Mouse (Mus musculus): ENCODE results near the gene Ubr3. TPM values are rescaled to one million over a fixed set of nuclear protein-coding genes. Genes with fewer than 3 reads are reported as not detected.
"Not testable (repeated sequence)": the region's sequence is repeated elsewhere in the genome, so short reads cannot be mapped to it uniquely, and the experiment has no call there.

Ubr3 gene
- polyA plus RNA-seq, 1 experiment from 2014 or later, result 16.7 TPM

- H3K9me3 ChIP-seq; H3K27me3 ChIP-seq; ATAC-seq (ENCODE audit: insufficient number of reproducible peaks, insufficient read depth, low FRiP score, low TSS enrichment, low read depth); H3K4me3 ChIP-seq; H3K4me2 ChIP-seq; H3K27ac ChIP-seq; H3K9ac ChIP-seq; H3K4me1 ChIP-seq: not testable (repeated sequence)
- 94% methylated on average over 3 of the region's 3 CpGs for WGBS
- H3K36me3 ChIP-seq, result peaks cover 55% of the 10 kb centered on the region
Observed at GRCm38 (mm10) chr2:69994082-69994736, 97.2 kb downstream of the Ubr3 start.

- WGBS, result 83% methylated on average over 2 of the region's 2 CpGs
- no peaks in the 10 kb centered on the region for H3K27me3 ChIP-seq
- H3K4me3 ChIP-seq, result no peak overlapping the region
- no peak overlapping the region for H3K9ac ChIP-seq
- peaks cover 49% of the 10 kb centered on the region for H3K36me3 ChIP-seq
- no peaks in the 10 kb centered on the region for H3K9me3 ChIP-seq
- no peak overlapping the region for H3K4me2 ChIP-seq
- no peaks in the 10 kb centered on the region for H3K4me1 ChIP-seq
- no peak overlapping the region for H3K27ac ChIP-seq
- no peak for ATAC-seq (ENCODE audit: insufficient number of reproducible peaks, insufficient read depth, low FRiP score, low TSS enrichment, low read depth)
Observed at GRCm38 (mm10) chr2:69994779-69995178, 97.7 kb downstream of the Ubr3 start.

GRCm38 (mm10) chr2:69999097-69999770 is 102.2 kb downstream of the Ubr3 start:
- no peaks in the 10 kb centered on the region for H3K27me3 ChIP-seq
- ATAC-seq (ENCODE audit: insufficient number of reproducible peaks, insufficient read depth, low FRiP score, low TSS enrichment, low read depth), result no peak
- WGBS, result 88% methylated on average over 7 of the region's 7 CpGs
- H3K36me3 ChIP-seq, result peaks cover 47% of the 10 kb centered on the region
- no peak overlapping the region for H3K4me2 ChIP-seq
- H3K4me3 ChIP-seq, result no peak overlapping the region
- no peak overlapping the region for H3K27ac ChIP-seq
- no peak overlapping the region for H3K9ac ChIP-seq
- no peaks in the 10 kb centered on the region for H3K9me3 ChIP-seq
- H3K4me1 ChIP-seq, result no peaks in the 10 kb centered on the region

- no peak for ATAC-seq (ENCODE audit: insufficient number of reproducible peaks, insufficient read depth, low FRiP score, low TSS enrichment, low read depth)
Observed at GRCm38 (mm10) chr2:70000316-70000715, 103.3 kb downstream of the Ubr3 start.

GRCm38 (mm10) chr2:70006492-70006891 is 109.4 kb downstream of the Ubr3 start:
- no peaks in the 10 kb centered on the region for H3K27me3 ChIP-seq
- H3K4me3 ChIP-seq, result no peak overlapping the region
- peaks cover 44% of the 10 kb centered on the region for H3K36me3 ChIP-seq
- 94% methylated on average over 2 of the region's 2 CpGs for WGBS
- H3K27ac ChIP-seq, result no peak overlapping the region
- no peak overlapping the region for H3K4me2 ChIP-seq
- ATAC-seq (ENCODE audit: insufficient number of reproducible peaks, insufficient read depth, low FRiP score, low TSS enrichment, low read depth), result no peak
- H3K4me1 ChIP-seq, result no peaks in the 10 kb centered on the region
- H3K9ac ChIP-seq, result no peak overlapping the region
- H3K9me3 ChIP-seq, result no peaks in the 10 kb centered on the region

More at GRCm38 (mm10) chr2:70000316-70000715, 103.3 kb downstream of the Ubr3 start:
- no peaks in the 10 kb centered on the region for H3K4me1 ChIP-seq
- WGBS, result 87% methylated on average over 6 of the region's 6 CpGs
- no peak overlapping the region for H3K4me3 ChIP-seq
- H3K36me3 ChIP-seq, result peaks cover 41% of the 10 kb centered on the region
- no peak overlapping the region for H3K27ac ChIP-seq
- no peak overlapping the region for H3K4me2 ChIP-seq
- H3K27me3 ChIP-seq, result no peaks in the 10 kb centered on the region
- H3K9me3 ChIP-seq, result no peaks in the 10 kb centered on the region
- H3K9ac ChIP-seq, result no peak overlapping the region

GRCm38 (mm10) chr2:70012941-70013340 is 115.9 kb downstream of the Ubr3 start:
- H3K27ac ChIP-seq, result no peak overlapping the region
- H3K9me3 ChIP-seq, result no peaks in the 10 kb centered on the region
- ATAC-seq (ENCODE audit: insufficient number of reproducible peaks, insufficient read depth, low FRiP score, low TSS enrichment, low read depth), result no peak
- peaks cover 45% of the 10 kb centered on the region for H3K36me3 ChIP-seq
- no peaks in the 10 kb centered on the region for H3K27me3 ChIP-seq
- no peak overlapping the region for H3K4me2 ChIP-seq
- H3K4me3 ChIP-seq, result no peak overlapping the region
- no peak overlapping the region for H3K9ac ChIP-seq
- WGBS, result 95% methylated on average over 8 of the region's 8 CpGs
- H3K4me1 ChIP-seq, result no peaks in the 10 kb centered on the region

GRCm38 (mm10) chr2:70018236-70018635 is 121.2 kb downstream of the Ubr3 start:
- H3K9me3 ChIP-seq, result no peaks in the 10 kb centered on the region
- no peak overlapping the region for H3K9ac ChIP-seq
- 70% methylated on average over 6 of the region's 6 CpGs for WGBS
- H3K36me3 ChIP-seq, result peaks cover 59% of the 10 kb centered on the region
- H3K27ac ChIP-seq, result no peak overlapping the region
- H3K4me1 ChIP-seq, result no peaks in the 10 kb centered on the region
- no peak overlapping the region for H3K4me2 ChIP-seq
- no peak overlapping the region for H3K4me3 ChIP-seq
- no peak for ATAC-seq (ENCODE audit: insufficient number of reproducible peaks, insufficient read depth, low FRiP score, low TSS enrichment, low read depth)
- no peaks in the 10 kb centered on the region for H3K27me3 ChIP-seq

GRCm38 (mm10) chr2:70024454-70024853 is 127.4 kb downstream of the Ubr3 start:
- Histone ChIP-seq H3K9me3 (peaks cover 10% of the 10 kb centered on the region), H3K4me1 (no peaks in the 10 kb centered on the region), H3K9ac (no peak overlapping the region), H3K4me3 (no peak overlapping the region), H3K4me2 (no peak overlapping the region), H3K27ac (no peak overlapping the region), H3K27me3 (no peaks in the 10 kb centered on the region), H3K36me3 (peaks cover 40% of the 10 kb centered on the region)
- ATAC-seq (ENCODE audit: insufficient number of reproducible peaks, insufficient read depth, low FRiP score, low TSS enrichment, low read depth), result no peak
- 91% methylated on average over 2 of the region's 2 CpGs for WGBS

GRCm38 (mm10) chr2:70025711-70026110 is 128.7 kb downstream of the Ubr3 start:
- Histone ChIP-seq H3K9ac (no peak overlapping the region), H3K36me3 (peaks cover 34% of the 10 kb centered on the region), H3K4me1 (no peaks in the 10 kb centered on the region), H3K4me2 (no peak overlapping the region), H3K9me3 (peaks cover 13% of the 10 kb centered on the region), H3K4me3 (no peak overlapping the region), H3K27ac (no peak overlapping the region), H3K27me3 (no peaks in the 10 kb centered on the region)
- ATAC-seq (ENCODE audit: insufficient number of reproducible peaks, insufficient read depth, low FRiP score, low TSS enrichment, low read depth), result no peak
- WGBS, result 91% methylated on average over 5 of the region's 5 CpGs

- 93% methylated on average over 2 of the region's 2 CpGs for WGBS
- Histone ChIP-seq H3K9me3 (peaks cover 13% of the 10 kb centered on the region), H3K4me3 (no peak overlapping the region), H3K4me2 (no peak overlapping the region), H3K36me3 (peaks cover 10% of the 10 kb centered on the region), H3K27me3 (no peaks in the 10 kb centered on the region), H3K9ac (no peak overlapping the region), H3K27ac (no peak overlapping the region), H3K4me1 (no peaks in the 10 kb centered on the region)
- no peak for ATAC-seq (ENCODE audit: insufficient number of reproducible peaks, insufficient read depth, low FRiP score, low TSS enrichment, low read depth)
Observed at GRCm38 (mm10) chr2:70031472-70031871, 134.4 kb downstream of the Ubr3 start.

GRCm38 (mm10) chr2:70034895-70035294 is 137.8 kb downstream of the Ubr3 start:
- Histone ChIP-seq H3K36me3 (no peaks in the 10 kb centered on the region), H3K4me2 (no peak overlapping the region), H3K9me3 (0 out of 2 replicates have a peak, but pooled peaks cover 2% of the 10 kb centered on the region), H3K4me1 (peaks cover 8% of the 10 kb centered on the region; the same call in 1 of the 2 replicates), H3K4me3 (no peak overlapping the region), H3K9ac (no peak overlapping the region), H3K27me3 (no peaks in the 10 kb centered on the region), H3K27ac (no peak overlapping the region)
- 87% methylated on average over 5 of the region's 5 CpGs for WGBS
- no peak for ATAC-seq (ENCODE audit: insufficient number of reproducible peaks, insufficient read depth, low FRiP score, low TSS enrichment, low read depth)

GRCm38 (mm10) chr2:70035358-70035757 is 138.3 kb downstream of the Ubr3 start:
- no peaks in the 10 kb centered on the region for H3K9me3 ChIP-seq
- H3K27me3 ChIP-seq, result no peaks in the 10 kb centered on the region
- ATAC-seq (ENCODE audit: insufficient number of reproducible peaks, insufficient read depth, low FRiP score, low TSS enrichment, low read depth), result no peak
- no peak overlapping the region for H3K27ac ChIP-seq
- no peak overlapping the region for H3K9ac ChIP-seq
- no peak overlapping the region for H3K4me3 ChIP-seq
- H3K4me1 ChIP-seq, result peaks cover 8% of the 10 kb centered on the region; the same call in 1 of the 2 replicates
- WGBS, result 68% methylated on average over 1 of the region's 1 CpGs
- H3K4me2 ChIP-seq, result no peak overlapping the region
- H3K36me3 ChIP-seq, result no peaks in the 10 kb centered on the region
